Mouse (Mus musculus) intestine, embryonic 14.5 days (tissue): Measurements from ENCODE around the gene Foxa2. TPM values are rescaled to one million over a fixed set of nuclear protein-coding genes. Genes with fewer than 3 reads are reported as not detected.

Experiments
- ATAC-seq: fragments of 200-750 bp; cut with Nextera tagmentation; replicated peaks from 2 replicates; pipeline ENCODE4 v1.8.0; 2017; ENCODE audit warnings: low read depth, moderate number of reproducible peaks, moderate TSS enrichment, moderate library complexity; ENCODE audit not compliant: low FRiP score, low TSS enrichment
- DNase-seq: peaks from one replicate; pipeline ENCODE4 v3.0.0-alpha.2; 2018; ENCODE audit warnings: low spot score
- H3K27ac ChIP-seq: fragments of 300-500 bp; sonication (generic); 2 replicates; pipeline ENCODE4 v1.5.1; 2014; ENCODE audit warnings: low read depth, mild to moderate bottlenecking, control low read depth
- H3K27me3 ChIP-seq: fragments of 300-500 bp; sonication (generic); replicated peaks from 2 replicates; pipeline ENCODE4 v1.6.1; 2014; ENCODE audit warnings: low read length, control low read depth; ENCODE audit not compliant: control insufficient read depth, insufficient read depth
- H3K36me3 ChIP-seq: fragments of 300-500 bp; sonication (generic); 2 replicates; pipeline ENCODE4 v1.6.1; 2014; ENCODE audit warnings: low read length, control low read depth; ENCODE audit not compliant: control insufficient read depth, insufficient read depth
- H3K4me1 ChIP-seq: fragments of 300-500 bp; sonication (generic); replicated peaks from 2 replicates; pipeline ENCODE4 v1.6.1; 2014; ENCODE audit warnings: low read length, control low read depth, mixed read lengths; ENCODE audit not compliant: control insufficient read depth, insufficient read depth
- H3K4me2 ChIP-seq: fragments of 300-500 bp; sonication (generic); 2 replicates; pipeline ENCODE4 v1.6.1; 2014; ENCODE audit warnings: low read length
- H3K4me3 ChIP-seq: fragments of 300-500 bp; sonication (generic); 2 replicates; pipeline ENCODE4 v1.5.1; 2014; ENCODE audit warnings: low read depth, low read length, control low read depth, mixed read lengths
- H3K9ac ChIP-seq: fragments of 300-500 bp; sonication (generic); 2 replicates; pipeline ENCODE4 v1.6.1; 2014; ENCODE audit warnings: mild to moderate bottlenecking, low read length
- H3K9me3 ChIP-seq: fragments of 300-500 bp; sonication (generic); 2 replicates; pipeline ENCODE4 v1.6.1; 2016; ENCODE audit warnings: low read length, control low read depth; ENCODE audit not compliant: control insufficient read depth
- whole genome bisulfite sequencing: fragments of 180-500 bp; shearing (Covaris S2); extraction: QIAGEN DNeasy Blood & Tissue Kit; methylation state at CpG from one replicate; pipeline ENCODE4 v1.1.7; 2014; 5-methylcytosine and 5-hydroxymethylcytosine counted together
- polyA plus RNA-seq: library from polyadenylated mRNA; unstranded; fragments of >200 nt; fragmentation: Nextera tagmentation; extraction: Ambion mirVana; gene quantifications from 2 replicates; pipeline ENCODE4 v1.2.1, GENCODE M21; 2014

The Foxa2 gene
- 2.6 and 6.5 TPM in 2 replicates for polyA plus RNA-seq

- H3K27me3 ChIP-seq: peaks cover 99% of the 10 kb centered on the region
- 0 out of 2 replicates have a peak within 1 kb of the TSS, but pooled peaks have one; percentile 10 for H3K9ac ChIP-seq
- ATAC-seq: no peak
- H3K27ac ChIP-seq: peak within 1 kb of the TSS; percentile 47; the same call in 1 of the 2 replicates
- peak; percentile 62 for DNase-seq
- no peaks in the 10 kb centered on the region for H3K9me3 ChIP-seq
- H3K4me2 ChIP-seq: peak within 1 kb of the TSS; percentile 61
- 0 out of 2 replicates have a peak, but pooled peaks cover 5% of the 10 kb centered on the region for H3K4me1 ChIP-seq
- H3K4me3 ChIP-seq: peak within 1 kb of the TSS; percentile 41
- H3K36me3 ChIP-seq: no peaks in the 10 kb centered on the region
- WGBS: 3% methylated on average over 19 of the region's 19 CpGs
These were observed at the start of gene Foxa2 for GRCm38 (mm10) chr2:148046799-148047165. Gene Foxa2 (minus strand): TSS chr2:148046969.

DNA sequence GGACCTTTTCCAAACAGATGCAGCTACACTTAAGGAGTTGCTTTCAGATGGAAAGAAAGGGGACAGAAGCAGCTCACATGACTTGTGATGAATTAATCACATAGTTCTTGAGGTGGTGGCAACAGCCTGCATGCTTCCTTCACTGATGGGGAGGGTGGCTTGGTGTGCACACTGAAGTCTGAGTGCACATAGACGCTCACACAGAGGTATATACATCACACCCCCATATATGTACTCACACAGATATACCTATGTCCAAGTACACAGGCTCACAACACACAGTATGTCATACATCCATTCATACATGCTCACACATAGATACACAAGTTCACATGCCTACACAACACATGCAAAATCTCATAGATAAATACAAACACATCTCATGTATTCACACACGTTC lies 45.3 kb upstream of the Foxa2 start:
- WGBS: 74% methylated on average over 2 of the region's 2 CpGs
- Histone ChIP-seq H3K27ac (no peak overlapping the region), H3K9me3 (no peaks in the 10 kb centered on the region), H3K4me1 (no peaks in the 10 kb centered on the region), H3K9ac (no peak overlapping the region), H3K36me3 (no peaks in the 10 kb centered on the region), H3K4me2 (no peak overlapping the region), H3K4me3 (no peak overlapping the region), H3K27me3 (no peaks in the 10 kb centered on the region)
- DNase-seq: no peak
- no peak for ATAC-seq

- no peak overlapping the region for H3K9ac ChIP-seq
- H3K27ac ChIP-seq: no peak overlapping the region
- WGBS: 22% methylated on average over 6 of the region's 6 CpGs
- H3K27me3 ChIP-seq: no peaks in the 10 kb centered on the region
- H3K9me3 ChIP-seq: no peaks in the 10 kb centered on the region
- H3K4me2 ChIP-seq: no peak overlapping the region
- H3K4me3 ChIP-seq: no peak overlapping the region
- no peaks in the 10 kb centered on the region for H3K4me1 ChIP-seq
- DNase-seq: no peak
- no peaks in the 10 kb centered on the region for H3K36me3 ChIP-seq
- no peak for ATAC-seq
These were observed 44.9 kb upstream of the Foxa2 start for GRCm38 (mm10) chr2:148091657-148092056.

GRCm38 (mm10) chr2:148090071-148090470 lies 43.3 kb upstream of the Foxa2 start:
- 88% methylated on average over 2 of the region's 2 CpGs for WGBS
- H3K4me1 ChIP-seq: no peaks in the 10 kb centered on the region
- H3K4me3 ChIP-seq: no peak overlapping the region
- DNase-seq: no peak
- H3K27ac ChIP-seq: no peak overlapping the region
- H3K36me3 ChIP-seq: no peaks in the 10 kb centered on the region
- H3K27me3 ChIP-seq: no peaks in the 10 kb centered on the region
- no peak for ATAC-seq
- H3K9me3 ChIP-seq: no peaks in the 10 kb centered on the region
- H3K9ac ChIP-seq: no peak overlapping the region
- no peak overlapping the region for H3K4me2 ChIP-seq

- WGBS: 71% methylated on average over 5 of the region's 5 CpGs
- H3K9ac ChIP-seq: no peak overlapping the region
- H3K9me3 ChIP-seq: no peaks in the 10 kb centered on the region
- ATAC-seq (no peak), DNase-seq (no peak)
- H3K4me3 ChIP-seq: no peak overlapping the region
- no peaks in the 10 kb centered on the region for H3K36me3 ChIP-seq
- no peaks in the 10 kb centered on the region for H3K27me3 ChIP-seq
- no peak overlapping the region for H3K4me2 ChIP-seq
- H3K27ac ChIP-seq: no peak overlapping the region
- no peaks in the 10 kb centered on the region for H3K4me1 ChIP-seq
These were observed 38.8 kb upstream of the Foxa2 start for GRCm38 (mm10) chr2:148085529-148085928.

DNA sequence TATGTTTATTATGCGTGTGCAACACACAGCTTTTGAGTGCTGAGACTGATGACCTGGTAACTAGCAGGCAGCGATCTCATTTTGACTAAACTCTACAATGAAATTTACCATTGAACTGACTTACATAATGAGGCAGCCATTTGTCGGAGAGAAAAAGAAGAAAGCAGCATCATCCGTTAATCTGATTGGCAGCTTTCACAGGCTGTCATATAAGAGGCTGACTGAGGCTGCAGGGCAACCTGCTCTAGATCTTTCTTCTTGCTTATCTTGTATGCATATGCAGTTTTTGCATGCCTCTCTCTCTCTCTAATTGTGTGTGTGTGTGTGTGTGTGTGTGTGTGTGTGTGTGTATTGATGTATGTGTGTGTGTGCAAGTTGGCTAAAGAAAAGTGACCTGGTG lies 38.4 kb upstream of the Foxa2 start:
- no peak for DNase-seq
- H3K4me2 ChIP-seq: no peak overlapping the region
- no peaks in the 10 kb centered on the region for H3K36me3 ChIP-seq
- no peaks in the 10 kb centered on the region for H3K27me3 ChIP-seq
- WGBS: 49% methylated on average over 4 of the region's 4 CpGs
- H3K9me3 ChIP-seq: no peaks in the 10 kb centered on the region
- H3K4me3 ChIP-seq: no peak overlapping the region
- H3K27ac ChIP-seq: no peak overlapping the region
- no peak overlapping the region for H3K9ac ChIP-seq
- no peak for ATAC-seq
- no peaks in the 10 kb centered on the region for H3K4me1 ChIP-seq

DNA sequence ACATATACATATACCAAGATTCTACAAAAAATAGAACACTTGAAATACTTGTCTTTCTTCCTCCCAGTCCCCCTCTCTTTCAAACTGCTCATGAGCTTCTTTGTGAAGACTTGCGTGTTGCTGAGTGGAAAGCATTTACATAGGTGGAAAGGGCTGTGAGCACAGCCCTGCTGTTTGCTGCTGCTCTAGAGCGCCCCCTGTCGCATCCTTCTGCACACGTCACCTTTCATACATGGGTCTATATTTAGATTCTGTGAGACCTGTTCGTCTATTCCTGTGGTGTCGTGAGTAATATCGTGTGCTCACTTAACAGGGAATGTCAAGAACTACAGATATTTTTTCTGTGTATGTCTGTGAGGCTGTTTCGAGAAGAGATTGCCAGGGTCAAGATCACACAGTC lies 35.5 kb upstream of the Foxa2 start:
- no peak overlapping the region for H3K4me2 ChIP-seq
- no peaks in the 10 kb centered on the region for H3K36me3 ChIP-seq
- no peak overlapping the region for H3K27ac ChIP-seq
- WGBS: 15% methylated on average over 8 of the region's 8 CpGs
- peak; percentile 78 for DNase-seq
- 0 out of 2 replicates have a peak, but pooled peaks have one; percentile 53 for ATAC-seq
- H3K4me3 ChIP-seq: no peak overlapping the region
- no peak overlapping the region for H3K9ac ChIP-seq
- H3K4me1 ChIP-seq: no peaks in the 10 kb centered on the region
- H3K9me3 ChIP-seq: no peaks in the 10 kb centered on the region
- H3K27me3 ChIP-seq: no peaks in the 10 kb centered on the region

GRCm38 (mm10) chr2:148060705-148061104 lies 13.9 kb upstream of the Foxa2 start:
- no peaks in the 10 kb centered on the region for H3K27me3 ChIP-seq
- no peaks in the 10 kb centered on the region for H3K4me1 ChIP-seq
- no peaks in the 10 kb centered on the region for H3K36me3 ChIP-seq
- H3K9ac ChIP-seq: no peak overlapping the region
- no peak overlapping the region for H3K4me2 ChIP-seq
- DNase-seq: no peak
- no peak for ATAC-seq
- H3K9me3 ChIP-seq: no peaks in the 10 kb centered on the region
- H3K4me3 ChIP-seq: no peak overlapping the region
- H3K27ac ChIP-seq: no peak overlapping the region
- WGBS: 72% methylated on average over 6 of the region's 6 CpGs

DNA sequence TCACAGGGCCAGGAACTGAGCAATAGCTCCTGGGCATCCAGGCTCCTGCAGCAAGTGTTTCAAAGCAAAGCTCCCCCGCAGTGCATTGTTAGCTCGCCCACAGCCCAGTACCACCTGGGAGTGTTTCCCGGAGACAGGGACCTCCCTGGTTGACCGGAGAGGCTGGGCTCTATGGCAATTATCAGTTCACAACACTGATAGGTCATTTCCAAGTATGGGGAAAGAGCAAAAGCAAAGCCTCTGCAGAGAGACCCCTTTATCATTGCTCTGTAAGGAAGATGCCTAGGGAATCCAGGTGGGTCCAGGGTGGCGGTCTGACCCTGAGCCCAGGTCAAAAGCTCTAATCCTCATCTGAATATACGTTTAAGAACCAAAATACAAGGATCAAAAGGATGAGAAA lies 6.6 kb upstream of the Foxa2 start:
- H3K9me3 ChIP-seq: no peaks in the 10 kb centered on the region
- H3K9ac ChIP-seq: no peak overlapping the region
- H3K27ac ChIP-seq: no peak overlapping the region
- H3K4me3 ChIP-seq: no peak overlapping the region
- H3K27me3 ChIP-seq: peaks cover 61% of the 10 kb centered on the region
- no peaks in the 10 kb centered on the region for H3K4me1 ChIP-seq
- no peak overlapping the region for H3K4me2 ChIP-seq
- H3K36me3 ChIP-seq: no peaks in the 10 kb centered on the region
- no peak for DNase-seq
- no peak for ATAC-seq
- WGBS: 14% methylated on average over 6 of the region's 6 CpGs
